Mouse (Mus musculus) CH12.LX (cell line): ENCODE measurements around the gene Grpel1. TPM values are rescaled to one million over a fixed set of nuclear protein-coding genes. Genes with fewer than 3 reads are reported as not detected.

Source experiments
- DNase-seq: peaks from one replicate; pipeline ENCODE4 v3.0.0-alpha.2; 2013; ENCODE audit errors: extremely low read depth
- H3K27ac ChIP-seq: 2 replicates; pipeline ENCODE4 v1.5.1; 2012; ENCODE audit warnings: low read depth, mild to moderate bottlenecking, control low read depth, moderate library complexity; ENCODE audit not compliant: insufficient read depth
- H3K27me3 ChIP-seq: replicated peaks from 2 replicates; pipeline ENCODE3; 2012; ENCODE audit warnings: inconsistent platforms
- H3K36me3 ChIP-seq, 2 experiments: replicated peaks in 1 of 2; 2 replicates each; pipeline versions ENCODE3 to v1.6.1; 2012; ENCODE audit warnings: inconsistent platforms in 1 of 2, low read length in 1 of 2, mild to moderate bottlenecking in 1 of 2, mixed read lengths in 1 of 2, moderate library complexity in 1 of 2; ENCODE audit not compliant: control insufficient read depth in 1 of 2, insufficient read depth in 1 of 2
- H3K4me1 ChIP-seq, 2 experiments: 2 replicates each; pipeline ENCODE4 v1.6.1; 2012; ENCODE audit warnings: inconsistent platforms in 1 of 2, moderate library complexity in 1 of 2; ENCODE audit not compliant: insufficient read depth in 2 of 2, control insufficient read depth in 1 of 2
- H3K4me2 ChIP-seq: 2 replicates; pipeline ENCODE4 v1.6.1; 2012; ENCODE audit warnings: low read depth, mild to moderate bottlenecking, control low read depth; ENCODE audit not compliant: poor library complexity, insufficient read depth, severe bottlenecking
- H3K4me3 ChIP-seq, 3 experiments: fragments of 150-350 bp in 1 of 3; sonication (generic) in 1 of 3; replicated peaks in 1 of 3; 2 replicates each; pipeline versions ENCODE3 to v1.5.1; 2011 to 2012; ENCODE audit warnings: low read depth in 2 of 3, low read length in 2 of 3, mild to moderate bottlenecking in 2 of 3, moderate library complexity in 2 of 3, control low read depth in 1 of 3, improper control_type of control experiment in 1 of 3, inconsistent platforms in 1 of 3, mixed read lengths in 1 of 3; ENCODE audit not compliant: poor library complexity in 1 of 3
- H3K79me2 ChIP-seq: replicated peaks from 2 replicates; pipeline ENCODE4 v1.6.1; 2012; ENCODE audit warnings: mild to moderate bottlenecking, moderate library complexity; ENCODE audit not compliant: control insufficient read depth, poor library complexity, insufficient read depth, severe bottlenecking; ENCODE audit errors: extremely low read depth
- H3K9ac ChIP-seq: 2 replicates; pipeline ENCODE4 v1.6.1; 2012; ENCODE audit warnings: low read depth, mild to moderate bottlenecking, control low read depth, moderate library complexity; ENCODE audit not compliant: insufficient read depth
- H3K9me3 ChIP-seq: replicated peaks from 2 replicates; pipeline ENCODE3; 2012; ENCODE audit warnings: low read length, inconsistent platforms, mixed read lengths
- CHD1 ChIP-seq: IDR thresholded peaks from 2 replicates; pipeline ENCODE4 v1.6.1; 2012; ENCODE audit warnings: low read depth, low read length, improper control_type of control experiment, inconsistent platforms
- CHD2 ChIP-seq: IDR thresholded peaks from 2 replicates; pipeline ENCODE4 v1.6.1; 2011; ENCODE audit warnings: low read length, improper control_type of control experiment
- CTCF ChIP-seq, 2 experiments: IDR thresholded peaks in 1 of 2; conservative IDR thresholded peaks in 1 of 2; 2 replicates each; pipeline ENCODE4 v1.5.1; 2011 to 2012; ENCODE audit warnings: low read depth in 2 of 2, low read length in 2 of 2, improper control_type of control experiment in 1 of 2, inconsistent platforms in 1 of 2, mild to moderate bottlenecking in 1 of 2, moderate library complexity in 1 of 2
- E2F4 ChIP-seq: IDR thresholded peaks from 2 replicates; pipeline ENCODE4 v1.6.1; 2011; ENCODE audit warnings: low read depth, low read length, improper control_type of control experiment; ENCODE audit not compliant: insufficient replicate concordance
- EP300 ChIP-seq: IDR thresholded peaks from 2 replicates; pipeline ENCODE4 v1.6.1; 2011; ENCODE audit warnings: low read length, improper control_type of control experiment
- ETS1 ChIP-seq: conservative IDR thresholded peaks from 2 replicates; pipeline ENCODE4 v1.6.1; 2012; ENCODE audit warnings: low read depth, mild to moderate bottlenecking, inconsistent platforms, low read length, improper control_type of control experiment, moderate library complexity
- GABPA ChIP-seq: IDR thresholded peaks from 2 replicates; pipeline ENCODE4 v1.6.1; 2012; ENCODE audit warnings: low read depth, low read length, improper control_type of control experiment, inconsistent platforms; ENCODE audit not compliant: insufficient replicate concordance
- HCFC1 ChIP-seq: IDR thresholded peaks from 2 replicates; pipeline ENCODE4 v1.6.1; 2012; ENCODE audit warnings: low read depth, mild to moderate bottlenecking, inconsistent platforms, low read length, improper control_type of control experiment
- IRF4 ChIP-seq: IDR thresholded peaks from 2 replicates; pipeline ENCODE4 v1.6.1; 2014; ENCODE audit warnings: low read depth, mild to moderate bottlenecking, inconsistent platforms, low read length, improper control_type of control experiment
- JUN ChIP-seq: IDR thresholded peaks from 2 replicates; pipeline ENCODE4 v1.6.1; 2011; ENCODE audit warnings: low read depth, mild to moderate bottlenecking, low read length, improper control_type of control experiment, moderate library complexity; ENCODE audit not compliant: insufficient read depth
- MAFK ChIP-seq: IDR thresholded peaks from 2 replicates; pipeline ENCODE4 v1.6.1; 2011; ENCODE audit warnings: low read length, improper control_type of control experiment; ENCODE audit not compliant: insufficient replicate concordance
- MAX ChIP-seq: IDR thresholded peaks from 2 replicates; pipeline ENCODE4 v1.6.1; 2011; ENCODE audit warnings: low read length, improper control_type of control experiment
- MAZ ChIP-seq: IDR thresholded peaks from 2 replicates; pipeline ENCODE4 v1.6.1; 2012; ENCODE audit warnings: low read depth, mild to moderate bottlenecking, inconsistent platforms, low read length, improper control_type of control experiment, moderate library complexity
- MEF2A ChIP-seq: IDR thresholded peaks from 2 replicates; pipeline ENCODE4 v1.6.1; 2014; ENCODE audit warnings: low read depth, mild to moderate bottlenecking, inconsistent platforms, low read length, improper control_type of control experiment, borderline replicate concordance
- NELFE ChIP-seq: IDR thresholded peaks from 2 replicates; pipeline ENCODE4 v1.6.1; 2011; ENCODE audit warnings: low read depth, low read length, improper control_type of control experiment
- PAX5 ChIP-seq: IDR thresholded peaks from 2 replicates; pipeline ENCODE4 v1.6.1; 2012; ENCODE audit warnings: low read length, inconsistent platforms, mixed read lengths
- POLR2A ChIP-seq: IDR thresholded peaks from 2 replicates; pipeline ENCODE4 v1.6.1; 2011; ENCODE audit warnings: low read depth, mild to moderate bottlenecking, improper control_type of control experiment, low read length
- RAD21 ChIP-seq: IDR thresholded peaks from 2 replicates; pipeline ENCODE4 v1.6.1; 2011; ENCODE audit warnings: low read depth, mild to moderate bottlenecking, low read length, improper control_type of control experiment, moderate library complexity
- SMC3 ChIP-seq: IDR thresholded peaks from 2 replicates; pipeline ENCODE4 v1.6.1; 2011; ENCODE audit warnings: low read depth, low read length, improper control_type of control experiment
- TCF12 ChIP-seq: IDR thresholded peaks from 2 replicates; pipeline ENCODE4 v1.6.1; 2014; ENCODE audit warnings: low read depth, mild to moderate bottlenecking, inconsistent platforms, low read length, improper control_type of control experiment
- USF1 ChIP-seq: IDR thresholded peaks from 2 replicates; pipeline ENCODE4 v1.6.1; 2014; ENCODE audit warnings: low read depth, mild to moderate bottlenecking, inconsistent platforms, low read length, improper control_type of control experiment
- ZC3H11A ChIP-seq: IDR thresholded peaks from 2 replicates; pipeline ENCODE4 v1.6.1; 2012; ENCODE audit warnings: low read depth, mild to moderate bottlenecking, inconsistent platforms, low read length, improper control_type of control experiment
- ZKSCAN1 ChIP-seq: IDR thresholded peaks from 2 replicates; pipeline ENCODE4 v1.6.1; 2012; ENCODE audit warnings: low read depth, inconsistent platforms, low read length, improper control_type of control experiment, borderline replicate concordance
- dilution Hi-C: fragments of 300-500 bp; cut with MboI; formaldehyde crosslinking; loops from 2 replicates; pipeline ENCODE4 v1.14.3; 2020; ENCODE audit warnings: low sequenced_read_pairs; ENCODE audit not compliant: extremely low pct_unique_long_range_greater_than_20kb, extremely low pct_ligation_motif_present
- in situ Hi-C: fragments of 300-500 bp; cut with MboI; formaldehyde crosslinking; loops from 3 replicates; pipeline ENCODE4 v1.14.3; 2019; ENCODE audit warnings: low sequenced_read_pairs, low pct_ligation_motif_present, low pct_unique_long_range_greater_than_20kb, mixed read lengths
- polyA plus RNA-seq: library from polyadenylated mRNA; unstranded; fragments of >175 nt; gene quantifications from 2 replicates; pipeline ENCODE4 v1.2.1, GENCODE M21; 2012; ENCODE audit warnings: low read depth; ENCODE audit not compliant: insufficient read length
- total RNA-seq, 2 experiments: library from RNA; depleted of rRNA; stranded (reverse); fragments of 300-350 nt in 1 of 2; fragments of >200 nt in 1 of 2; gene quantifications; 2 replicates each; pipeline ENCODE4 v1.2.3; 2012 to 2014

The Grpel1 gene
- total and polyA plus RNA-seq, 3 experiments, result 37.4 to 59.7 (median 41.2) TPM

DNA sequence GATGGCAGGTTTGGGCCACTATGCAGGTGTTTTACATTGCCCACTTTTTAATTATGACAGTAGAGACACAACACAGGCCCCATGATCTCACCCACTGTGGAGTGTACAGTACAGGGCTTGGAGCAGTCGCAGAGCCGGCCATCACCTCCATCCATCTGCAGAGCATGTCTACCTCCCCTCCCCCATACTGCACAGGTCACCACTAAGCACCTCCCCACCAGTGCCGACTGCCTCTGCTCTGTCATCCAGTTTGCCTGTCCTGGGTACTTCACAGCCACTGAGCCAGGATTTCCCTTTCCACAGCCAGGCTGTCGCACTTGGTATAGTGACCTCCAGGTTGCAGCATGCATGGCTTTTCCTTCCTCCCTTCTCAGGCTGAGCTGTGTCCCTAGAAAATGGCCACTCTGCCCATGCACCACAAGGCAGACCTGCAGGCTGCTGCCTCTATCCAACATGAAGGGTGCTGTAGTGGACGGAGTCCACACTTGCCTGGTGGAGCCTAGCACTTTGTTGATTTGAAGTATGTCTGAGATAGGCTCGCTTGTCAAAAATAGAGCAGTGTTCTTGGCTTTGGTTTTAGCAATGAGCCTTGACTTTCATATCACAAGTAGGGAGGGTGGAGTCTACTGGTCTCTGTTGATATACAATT lies 15.0 kb upstream of the Grpel1 start:
- Histone ChIP-seq H3K9ac (no peak overlapping the region), H3K4me1 (peaks cover 4 to 11% of the 10 kb centered on the region in 2 experiments; a peak in 2 of 4 replicates), H3K27ac (no peak overlapping the region), H3K9me3 (peaks cover 3% of the 10 kb centered on the region), H3K27me3 (peaks cover 73% of the 10 kb centered on the region)
- in situ Hi-C loops, result no loop called here
- TF ChIP-seq MEF2A, result no peak
- no peak for TF ChIP-seq IRF4
- TF ChIP-seq PAX5, result no peak
- TF ChIP-seq ZKSCAN1, result no peak
- no peak for TF ChIP-seq EP300
- TF ChIP-seq E2F4, result no peak
- no peak for TF ChIP-seq CHD1
- TF ChIP-seq RAD21, result no peak
- no peak for TF ChIP-seq JUN
- no peak for TF ChIP-seq NELFE
- TF ChIP-seq ZC3H11A, result no peak
- TF ChIP-seq HCFC1, result no peak
- TF ChIP-seq, all 38 proteins: peak for 0
- H3K4me2 ChIP-seq, result no peak overlapping the region
- no peak for DNase-seq
- H3K4me3 ChIP-seq, result no peak overlapping the region
- no peaks in the 10 kb centered on the region for H3K79me2 ChIP-seq
- dilution Hi-C loops, result no loop called here
- H3K36me3 ChIP-seq, result no peaks in the 10 kb centered on the region

DNA sequence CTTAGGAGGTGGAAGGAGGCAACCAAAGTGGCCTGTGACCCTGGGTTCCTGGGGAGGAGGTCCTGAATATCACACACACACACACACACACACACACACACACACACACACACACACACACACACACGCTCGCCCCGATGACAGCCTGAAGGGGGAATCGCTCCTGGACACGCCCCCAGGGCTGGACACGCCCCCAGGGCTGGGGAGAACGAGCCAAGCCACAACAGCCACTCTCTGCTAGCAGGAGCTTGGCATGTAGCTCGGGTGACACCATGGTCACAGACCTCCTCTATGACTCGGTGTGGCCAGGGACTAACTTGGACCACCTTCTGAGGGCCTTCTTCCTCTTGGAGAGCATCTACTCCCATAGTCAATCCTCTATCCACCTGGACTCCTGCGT lies 13.7 kb upstream of the Grpel1 start:
- H3K4me1 ChIP-seq, result peaks cover 4 to 11% of the 10 kb centered on the region in 2 experiments; a peak in 2 of 4 replicates
- TF ChIP-seq ETS1 (no peak), CHD2 (no peak), JUN (no peak), E2F4 (no peak), MAFK (no peak), TCF12 (no peak), EP300 (no peak), CHD1 (no peak), MAX (no peak), SMC3 (no peak), CTCF (conservative IDR thresholded peaks at IDR 0.05 in 1 of 2, IDR thresholded peaks at IDR 0.05 in 1 of 2; ENCODE audit: low read depth in 2 of 2, low read length in 2 of 2) (no peak), USF1 (no peak), MAZ (no peak), GABPA (no peak), RAD21 (no peak), POLR2A (no peak)
- H3K9me3 ChIP-seq, result peaks cover 3% of the 10 kb centered on the region
- no peak overlapping the region for H3K4me3 ChIP-seq
- H3K36me3 ChIP-seq, result no peaks in the 10 kb centered on the region
- H3K79me2 ChIP-seq, result no peaks in the 10 kb centered on the region
- no peak overlapping the region for H3K9ac ChIP-seq
- in situ Hi-C loops, result no loop called here
- no peak for DNase-seq
- H3K27me3 ChIP-seq, result peaks cover 70% of the 10 kb centered on the region
- H3K27ac ChIP-seq, result no peak overlapping the region
- dilution Hi-C loops, result no loop called here
- no peak overlapping the region for H3K4me2 ChIP-seq
